Mouse (Mus musculus): Measurements from ENCODE around the gene Slc12a5.
A peak's percentile ranks its signal among the peaks of the same experiment; 100 is the strongest.

Gene Slc12a5

DNA sequence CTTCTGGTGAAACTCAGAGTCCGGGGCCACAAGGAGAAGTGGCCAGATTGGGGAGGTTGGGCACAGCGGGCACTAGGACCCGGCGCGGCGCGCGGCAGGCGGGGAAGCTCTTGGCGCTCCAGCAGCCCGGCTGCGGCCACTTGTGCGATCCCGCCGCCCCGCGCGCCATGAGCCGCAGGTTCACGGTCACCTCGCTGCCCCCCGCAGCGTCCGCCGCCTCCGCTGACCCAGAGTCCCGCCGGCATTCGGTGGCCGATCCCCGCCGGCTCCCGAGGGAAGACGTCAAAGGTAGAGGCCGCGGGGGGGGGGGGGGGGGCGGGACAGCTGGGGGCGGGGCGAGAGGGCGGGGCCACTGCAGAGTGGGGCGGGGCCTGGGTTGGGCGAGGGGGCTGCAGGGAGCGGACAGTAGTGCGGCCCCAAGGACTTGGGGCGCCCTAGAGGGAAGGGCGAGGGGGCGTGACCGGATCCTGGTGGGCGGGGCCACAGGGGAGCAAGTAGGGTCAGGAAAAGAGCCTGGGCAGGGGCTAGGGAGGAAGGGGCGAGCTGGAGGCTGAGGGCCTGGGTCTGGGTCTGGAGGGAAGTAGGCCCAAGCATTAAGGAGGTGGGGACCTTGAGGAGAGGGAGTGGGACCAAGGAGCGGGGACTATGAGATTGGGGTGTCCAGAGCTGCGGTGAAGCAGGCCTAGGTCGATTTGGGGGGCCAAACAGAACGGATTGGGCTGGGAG, at the start of gene Slc12a5:
Gene Slc12a5, plus strand, starts transcription at position 87 of the 726 bp plus-strand sequence.
- DNase-seq: peak; percentile 83 to 85

- peak; percentile 96 to 98 for DNase-seq
Observed at GRCm38 (mm10) chr2:164911086-164912048, 49.2 kb upstream of the Slc12a5 start, which contains the start of gene Zfp335. TSS of gene Zfp335 (minus strand) at chr2:164911757.

DNA sequence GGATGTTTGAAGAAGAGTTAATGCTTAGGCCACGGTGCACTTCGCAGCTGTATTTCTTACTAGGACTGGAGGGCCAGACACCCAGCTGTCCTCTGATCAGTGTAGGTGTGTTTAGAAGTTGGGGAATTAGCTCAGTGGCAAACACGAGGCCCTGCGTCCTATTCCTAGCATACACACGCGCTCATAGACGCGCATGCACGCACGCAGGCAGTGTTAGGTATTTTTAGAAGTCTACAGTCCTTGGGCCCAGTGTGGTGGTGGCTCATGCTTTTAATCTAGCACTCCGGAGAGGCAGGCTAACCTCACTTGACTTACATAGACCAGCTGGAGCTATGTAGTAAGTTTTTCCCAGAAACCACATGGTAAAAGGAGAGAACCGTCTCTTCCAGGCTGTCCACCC, 48.5 kb upstream of the Slc12a5 start:
- DNase-seq: no peak

DNA sequence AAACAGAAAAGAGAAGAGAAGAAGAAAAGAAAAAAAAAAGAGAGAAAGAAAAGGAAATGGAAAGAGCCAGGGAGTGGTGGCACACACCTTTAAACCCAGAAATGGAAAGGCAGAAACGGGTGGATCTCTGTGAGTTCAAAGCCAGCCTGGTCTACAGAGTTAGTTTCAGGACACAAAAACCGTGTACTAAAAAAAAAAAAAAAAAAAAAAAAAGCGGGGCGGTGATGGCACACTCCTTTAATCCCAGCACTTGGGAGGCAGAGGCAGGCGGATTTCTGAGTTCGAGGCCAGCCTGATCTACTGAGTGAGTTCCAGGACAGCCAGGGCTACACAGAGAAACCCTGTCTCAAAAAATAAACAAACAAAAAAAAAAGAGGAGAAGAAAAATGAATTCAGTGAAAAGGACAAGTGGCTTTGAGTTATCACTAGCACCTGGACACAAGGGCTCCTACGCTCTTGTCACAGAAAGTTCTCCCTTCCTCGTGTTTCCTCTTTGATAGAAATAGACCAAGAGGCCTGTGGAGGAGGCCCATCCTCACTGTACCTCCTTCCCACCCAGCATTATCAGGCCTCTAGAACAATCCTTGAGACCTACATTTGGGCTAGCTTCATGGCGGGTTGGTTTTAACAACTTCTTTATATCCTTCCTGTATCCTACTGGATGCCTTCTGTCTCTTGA, 47.7 kb upstream of the Slc12a5 start:
- no peak for DNase-seq

- DNase-seq: no peak
Observed at GRCm38 (mm10) chr2:164913428-164913786, 47.2 kb upstream of the Slc12a5 start.

DNA sequence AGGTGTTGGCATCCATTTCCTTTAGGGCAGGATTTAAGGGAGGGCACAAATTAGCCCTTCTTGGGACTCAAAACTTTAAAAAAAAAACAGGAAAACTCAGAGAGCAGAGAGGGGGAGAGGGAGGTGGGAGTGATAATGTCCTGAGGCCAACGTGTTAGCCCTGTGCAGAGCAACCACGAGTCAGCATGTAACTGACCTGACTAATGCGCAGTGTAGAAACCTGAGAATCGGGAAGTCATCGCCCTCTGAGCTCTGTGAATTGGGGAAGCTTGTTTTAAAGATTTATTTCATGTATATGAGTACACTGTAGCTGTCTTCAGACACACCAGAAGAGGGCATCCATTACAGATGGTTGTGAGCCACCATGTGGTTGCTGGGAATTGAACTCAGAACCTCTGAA, 43.8 kb upstream of the Slc12a5 start:
- DNase-seq: no peak

GRCm38 (mm10) chr2:164917371-164917770, 43.2 kb upstream of the Slc12a5 start:
- DNase-seq: no peak

- DNase-seq: peak; percentile 48 to 50
Observed at GRCm38 (mm10) chr2:164918325-164918724, 42.3 kb upstream of the Slc12a5 start.

- no peak for DNase-seq
Observed at GRCm38 (mm10) chr2:164921984-164922383, 38.6 kb upstream of the Slc12a5 start.

GRCm38 (mm10) chr2:164923291-164923690, 37.3 kb upstream of the Slc12a5 start:
- DNase-seq: no peak

- DNase-seq: peak; percentile 93 to 95
Observed at GRCm38 (mm10) chr2:164924100-164924857, 36.3 kb upstream of the Slc12a5 start.

- DNase-seq: no peak
Observed at GRCm38 (mm10) chr2:164930706-164931581, 29.7 kb upstream of the Slc12a5 start.

DNA sequence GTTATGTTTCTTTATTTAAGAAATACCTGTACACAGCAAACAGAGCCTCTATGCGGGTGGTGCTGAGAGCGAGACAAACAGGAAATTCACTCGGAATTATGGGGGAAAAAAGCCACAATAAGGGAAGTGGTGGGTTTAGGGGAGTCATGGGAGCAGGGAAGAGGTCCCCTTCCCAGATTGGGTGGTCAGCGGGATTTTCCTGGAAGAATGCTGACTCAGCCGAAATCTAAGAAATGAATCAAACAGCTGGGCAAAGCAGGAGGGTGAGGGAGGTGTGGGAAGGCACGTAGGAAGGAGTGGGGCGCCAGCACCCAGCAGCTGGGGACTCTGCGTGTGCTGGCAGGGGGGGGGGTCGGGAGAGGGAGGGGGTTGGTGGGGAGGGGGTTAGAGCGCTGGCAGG, 27.1 kb upstream of the Slc12a5 start:
- DNase-seq: no peak

DNA sequence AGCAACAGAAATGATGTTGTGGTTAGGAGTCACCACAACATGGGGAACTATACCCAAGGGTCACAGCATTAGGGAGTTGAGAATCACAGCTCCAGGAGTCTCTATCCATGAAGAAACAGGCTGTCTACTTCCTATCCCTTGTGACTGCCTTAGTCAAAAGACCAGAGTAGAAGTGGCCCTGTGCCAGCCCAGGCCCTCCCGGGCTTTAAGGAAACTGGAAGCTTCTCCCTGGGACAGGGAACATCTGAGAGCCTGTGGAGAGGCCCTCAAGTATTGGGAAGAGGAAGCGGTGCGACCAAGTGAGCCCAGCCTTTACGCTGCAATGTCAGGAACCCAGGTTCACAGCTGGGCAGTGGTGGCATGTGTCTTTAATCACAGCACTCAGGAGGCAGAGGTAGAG, 24.6 kb upstream of the Slc12a5 start:
- DNase-seq: peak in 1 of 2 experiments; percentile 12

GRCm38 (mm10) chr2:164938146-164939091, 22.2 kb upstream of the Slc12a5 start:
- DNase-seq: peak; percentile 50 to 51

DNA sequence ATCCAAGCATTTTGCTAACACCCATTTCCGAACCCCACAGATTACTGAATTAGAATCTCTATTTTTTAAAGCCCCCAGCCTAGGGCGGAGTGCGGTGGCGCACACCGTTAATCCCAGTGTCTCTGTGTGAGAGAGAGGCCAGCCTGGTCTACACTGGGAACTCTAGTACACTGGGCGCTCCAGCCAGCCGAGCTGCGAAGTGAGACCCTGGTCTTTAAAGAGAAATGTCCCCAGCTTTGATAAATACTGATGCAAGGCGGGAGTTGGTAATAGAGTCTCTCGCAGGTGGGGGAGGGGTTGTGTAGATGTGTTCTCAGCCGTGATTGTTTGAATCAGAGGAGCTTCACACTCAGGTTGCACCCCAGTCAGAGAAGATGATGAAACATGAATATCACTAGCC, 21.5 kb upstream of the Slc12a5 start:
- peak; percentile 36 to 67 for DNase-seq

DNA sequence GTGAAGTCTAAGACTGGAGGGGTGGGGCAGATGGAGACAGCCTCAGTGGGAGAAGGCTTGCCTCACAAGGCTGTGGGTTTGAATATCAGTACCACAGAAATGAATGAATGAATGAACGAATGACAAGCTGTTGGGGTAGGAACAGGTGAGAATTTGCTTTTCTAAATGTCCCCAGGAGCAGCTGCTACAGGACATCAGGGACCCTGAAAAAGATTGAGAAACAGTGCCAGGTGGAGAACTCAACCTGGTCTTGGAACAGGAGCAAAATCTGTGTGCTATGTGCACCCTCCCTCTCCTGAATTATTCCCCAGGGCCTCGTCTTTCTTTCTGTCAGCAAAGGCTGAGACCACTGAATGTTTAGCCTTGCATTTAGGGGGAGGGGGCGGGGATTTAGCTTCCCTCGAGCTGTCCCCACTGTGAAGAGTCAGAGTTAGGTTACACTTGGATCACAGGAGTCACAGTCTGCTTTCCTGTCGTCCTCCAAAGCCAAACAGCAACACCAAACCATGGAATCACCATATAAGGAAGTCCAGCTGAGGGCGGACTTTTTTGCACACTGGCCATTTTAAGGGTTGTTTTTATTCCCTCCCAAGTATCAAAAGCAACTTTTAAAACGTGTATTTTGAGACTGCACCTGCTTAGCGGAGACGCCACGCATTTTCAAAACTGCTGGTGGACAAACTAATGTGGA, 20.3 kb upstream of the Slc12a5 start, which contains the start of gene Mmp9:
Gene Mmp9, plus strand, starts transcription at position 641 of the 691 bp plus-strand sequence.
- DNase-seq: peak in 1 of 2 experiments; percentile 2

- peak in 1 of 2 experiments; percentile 1 for DNase-seq
Observed at GRCm38 (mm10) chr2:164942692-164943290, 17.8 kb upstream of the Slc12a5 start.

- peak in 1 of 2 experiments; percentile 4 for DNase-seq
Observed at GRCm38 (mm10) chr2:164947506-164947905, 13.1 kb upstream of the Slc12a5 start.
